Mouse (Mus musculus): ENCODE data around the gene Tbck. TPM values are rescaled to one million over a fixed set of nuclear protein-coding genes. Genes with fewer than 3 reads are reported as not detected.

Tbck gene
- total RNA-seq, 2 experiments from 2014 or later: 34.0 to 36.8 TPM

DNA sequence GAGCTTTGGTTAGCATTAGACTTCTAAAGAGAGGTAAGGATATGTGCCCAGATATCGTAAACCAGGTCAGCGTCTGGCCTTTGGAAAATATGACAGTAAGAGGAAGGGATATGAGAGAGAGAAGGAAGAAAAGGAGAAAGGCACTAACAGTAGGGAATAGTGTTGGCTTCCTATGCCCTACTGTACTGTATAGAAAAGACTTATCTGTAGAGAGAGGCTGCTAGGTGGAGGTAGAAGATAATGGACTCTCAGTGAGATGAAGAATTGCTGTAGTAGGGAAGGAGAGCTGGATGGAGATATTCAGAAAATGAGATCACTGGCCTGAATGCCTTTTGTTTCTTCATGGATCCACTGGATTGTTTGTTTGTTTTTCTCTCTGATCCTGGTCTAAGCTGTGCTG is 97.2 kb downstream of the Tbck start:
- no peak for TF ChIP-seq CTCF (conservative IDR thresholded peaks at IDR 0.05)
- H3K27ac ChIP-seq: no peak overlapping the region
- DNase-seq (ENCODE audit: low spot score in 2 of 2): no peak
- H3K4me3 ChIP-seq: no peak overlapping the region

DNA sequence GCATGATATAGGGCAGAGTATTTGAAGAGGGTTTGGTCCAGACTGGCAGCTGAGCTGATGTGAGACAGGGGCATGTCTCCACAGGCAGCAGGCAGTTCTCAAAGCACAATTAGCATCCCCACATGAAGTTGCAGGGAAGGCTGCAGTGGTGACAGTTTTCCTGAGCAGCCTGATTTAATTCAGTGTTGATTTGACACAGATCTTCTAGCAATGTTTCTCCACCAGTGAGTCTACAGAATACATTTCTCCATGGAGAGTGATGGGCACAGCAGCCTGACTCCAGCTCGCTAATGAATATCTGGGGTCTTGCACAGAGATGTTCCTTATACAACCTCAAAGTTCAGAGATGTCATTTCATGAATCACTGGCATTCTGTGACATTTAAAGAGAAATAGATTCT is 99.1 kb downstream of the Tbck start:
- H3K27ac ChIP-seq: no peak overlapping the region
- no peak for DNase-seq (ENCODE audit: low spot score in 2 of 2)
- no peak for TF ChIP-seq CTCF (conservative IDR thresholded peaks at IDR 0.05)
- H3K4me3 ChIP-seq: no peak overlapping the region

DNA sequence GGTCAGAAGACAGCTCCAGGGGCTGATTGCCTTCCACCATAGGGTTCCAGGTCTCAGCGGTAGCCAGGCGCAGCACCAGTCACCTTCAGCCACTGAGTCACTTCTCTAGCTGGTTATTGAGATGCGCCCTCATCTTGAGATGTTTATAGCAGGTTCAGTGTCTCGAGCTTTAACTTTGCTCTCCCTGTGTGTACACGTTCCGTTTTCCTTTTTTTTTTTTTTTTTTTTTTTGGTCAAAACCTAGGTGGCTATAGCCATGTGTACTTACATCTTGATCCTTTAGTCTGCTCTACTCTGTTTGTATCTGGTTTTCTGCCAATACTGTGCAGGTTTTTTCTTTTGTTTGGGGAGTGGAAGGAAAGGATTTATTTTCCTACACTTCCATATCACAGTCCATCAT is 100.8 kb downstream of the Tbck start:
- Histone ChIP-seq H3K27ac (no peak overlapping the region), H3K4me3 (no peak overlapping the region)
- DNase-seq (ENCODE audit: low spot score in 2 of 2): no peak
- TF ChIP-seq CTCF (conservative IDR thresholded peaks at IDR 0.05): no peak

DNA sequence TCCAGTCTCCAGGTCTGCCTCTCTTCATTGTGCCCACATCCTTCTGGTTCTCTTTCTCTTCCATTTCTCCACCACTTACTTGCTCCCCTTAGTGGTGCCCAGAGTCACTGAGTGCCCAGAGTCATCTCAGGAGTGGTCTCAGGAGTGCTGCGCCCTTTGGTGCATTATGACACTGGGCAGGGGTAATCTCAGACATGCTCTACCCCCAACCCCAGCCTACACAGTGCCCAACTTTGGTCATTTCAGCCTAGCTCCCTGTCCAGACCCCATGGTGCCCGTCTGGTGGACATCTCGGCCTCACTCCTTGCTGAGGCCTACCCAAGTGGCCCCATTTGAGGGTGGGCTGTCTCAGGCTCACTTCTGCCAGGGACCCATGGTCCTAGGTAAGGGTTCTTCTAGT is 102.7 kb downstream of the Tbck start:
- no peak for DNase-seq (ENCODE audit: low spot score in 2 of 2)
- no peak overlapping the region for H3K27ac ChIP-seq
- no peak for TF ChIP-seq CTCF (conservative IDR thresholded peaks at IDR 0.05)

DNA sequence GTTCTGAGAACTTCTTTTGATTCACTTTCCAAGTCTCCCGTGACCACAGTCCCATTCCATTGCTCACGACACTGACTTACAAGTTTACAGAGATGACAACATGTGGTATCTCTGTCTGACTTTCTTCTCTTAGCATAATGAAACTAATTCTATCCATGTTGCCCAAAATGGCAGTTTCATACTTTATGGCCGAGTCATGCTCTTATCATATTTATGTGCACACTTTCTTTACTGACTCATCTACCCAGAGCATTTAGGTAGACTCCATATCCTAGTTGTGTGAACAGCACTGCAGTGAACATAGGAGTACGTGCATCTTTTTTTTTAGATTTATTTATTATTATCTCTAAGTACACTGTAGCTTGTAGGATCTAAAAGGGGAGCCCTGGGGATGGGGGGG is 103.8 kb downstream of the Tbck start:
- no peak for TF ChIP-seq CTCF (conservative IDR thresholded peaks at IDR 0.05)
- no peak for DNase-seq (ENCODE audit: low spot score in 2 of 2)
- Histone ChIP-seq H3K27ac (no peak overlapping the region), H3K4me3 (no peak overlapping the region)

More for the DNA sequence above, 102.7 kb downstream of the Tbck start:
- no peak overlapping the region for H3K4me3 ChIP-seq

DNA sequence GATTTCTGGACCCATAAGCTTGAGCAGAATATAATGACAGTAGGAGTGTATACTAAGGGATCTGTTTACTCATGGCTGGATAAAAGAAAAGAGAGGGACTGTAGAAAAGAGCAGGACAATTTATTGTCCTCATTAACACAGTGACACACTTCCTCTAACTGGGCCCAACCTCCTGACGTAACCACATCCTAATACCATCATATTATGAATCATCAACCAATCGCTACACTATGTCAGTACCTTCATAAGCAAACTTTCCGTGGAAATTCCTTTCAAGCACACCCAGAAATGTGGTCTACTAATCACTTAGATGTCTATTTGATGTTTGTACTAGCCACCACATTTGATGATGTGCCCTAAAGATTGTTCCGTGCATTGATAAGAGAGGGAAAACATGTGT is 107.2 kb downstream of the Tbck start:
- no peak for TF ChIP-seq CTCF (conservative IDR thresholded peaks at IDR 0.05)
- Histone ChIP-seq H3K27ac (no peak overlapping the region), H3K4me3 (no peak overlapping the region)
- no peak for DNase-seq (ENCODE audit: low spot score in 2 of 2)

DNA sequence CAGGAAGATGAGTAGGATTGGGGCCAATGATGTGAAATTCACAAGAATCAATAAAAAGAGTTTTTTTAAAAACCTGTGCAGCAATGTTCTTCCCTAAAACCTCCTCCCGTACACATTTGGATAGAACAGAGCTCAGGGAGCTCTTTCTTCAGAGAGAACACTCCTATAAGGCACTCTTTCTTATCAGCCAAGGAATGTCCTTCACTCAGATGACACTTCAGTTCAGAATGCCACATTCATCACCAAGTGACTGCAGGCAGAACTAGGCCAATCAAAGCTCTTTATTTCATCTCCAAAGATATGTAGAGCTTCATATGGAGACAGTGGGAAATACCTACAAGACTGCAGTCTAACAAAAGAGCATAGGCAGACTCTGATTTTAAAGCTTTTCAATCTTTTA is 116.3 kb downstream of the Tbck start:
- H3K4me3 ChIP-seq: no peak overlapping the region
- no peak for DNase-seq (ENCODE audit: low spot score in 2 of 2)
- no peak for TF ChIP-seq CTCF (conservative IDR thresholded peaks at IDR 0.05)
- H3K27ac ChIP-seq: no peak overlapping the region

DNA sequence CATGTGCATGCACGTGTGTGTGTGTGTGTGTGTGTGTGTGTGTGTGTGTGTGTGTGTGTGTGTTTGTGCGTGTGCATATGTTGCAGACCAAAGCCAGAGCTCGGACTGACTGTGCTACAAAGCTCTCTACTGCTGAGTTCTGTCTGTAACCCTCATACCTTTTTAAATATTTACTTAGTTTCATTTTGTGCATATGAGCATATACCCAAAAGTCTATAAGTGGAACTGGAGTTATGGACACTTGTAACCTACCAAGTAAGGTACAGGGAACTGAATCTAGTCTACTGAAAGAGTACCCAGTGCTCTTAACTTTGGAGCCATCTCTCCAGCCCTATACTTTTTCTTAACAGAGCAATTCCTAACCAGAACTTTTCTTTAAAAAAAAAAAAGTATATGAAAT is 118.0 kb downstream of the Tbck start:
- TF ChIP-seq CTCF (conservative IDR thresholded peaks at IDR 0.05): no peak
- Histone ChIP-seq H3K4me3 (no peak overlapping the region), H3K27ac (no peak overlapping the region)
- no peak for DNase-seq (ENCODE audit: low spot score in 2 of 2)

DNA sequence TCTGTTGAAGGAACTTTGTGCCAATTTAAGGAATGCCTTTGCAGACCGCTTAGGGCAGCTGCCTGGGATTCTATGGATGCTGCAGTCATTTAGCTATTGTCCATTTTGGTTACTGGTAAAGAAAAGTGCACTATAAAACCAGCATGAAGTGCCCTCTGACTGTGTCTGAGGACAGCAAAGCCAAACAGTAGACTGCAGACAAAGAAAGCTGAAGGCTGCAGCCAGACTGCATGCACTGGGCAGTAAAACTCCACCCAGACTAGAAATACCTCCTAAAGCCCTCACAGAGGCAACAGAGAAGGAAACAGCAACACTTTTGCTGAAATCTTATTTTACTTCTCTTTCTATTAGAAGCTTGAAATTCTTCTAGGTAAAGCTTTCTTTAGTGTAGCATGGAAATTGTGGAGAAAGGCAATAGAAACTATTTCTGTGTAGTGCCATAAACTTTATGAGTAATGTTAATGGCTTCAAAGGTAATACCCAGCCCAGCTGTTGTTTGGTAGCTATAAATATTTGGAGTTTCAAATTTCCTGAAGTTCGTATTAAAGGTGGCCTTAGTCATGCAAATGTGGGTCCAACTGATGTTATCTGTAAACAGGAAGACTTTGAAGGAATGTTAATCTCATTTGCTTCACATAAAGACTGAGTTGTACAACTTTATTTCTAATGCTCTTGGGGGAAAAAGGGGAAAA is 124.1 kb downstream of the Tbck start:
- Histone ChIP-seq H3K4me3 (no peak overlapping the region), H3K27ac (no peak overlapping the region)
- no peak for DNase-seq (ENCODE audit: low spot score in 2 of 2)
- TF ChIP-seq CTCF (conservative IDR thresholded peaks at IDR 0.05): no peak

DNA sequence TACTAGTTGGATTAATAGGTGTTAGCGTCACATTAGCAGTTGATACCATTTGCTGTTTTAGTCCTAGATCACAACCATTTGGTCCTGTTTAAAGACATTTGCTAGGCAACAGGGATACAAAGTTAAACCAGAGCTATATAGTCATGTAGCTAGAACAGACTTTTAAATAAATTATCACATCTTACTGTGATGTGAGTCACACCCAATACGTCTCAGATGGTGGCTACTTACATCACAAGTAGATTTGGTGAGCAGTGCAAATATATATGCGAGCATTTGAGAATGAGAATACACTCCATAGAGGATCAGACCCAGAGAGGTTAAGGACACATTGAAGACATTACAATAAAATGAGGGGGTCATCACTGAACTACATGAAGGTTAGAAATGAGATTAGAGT is 125.0 kb downstream of the Tbck start:
- H3K27ac ChIP-seq: no peak overlapping the region
- no peak for DNase-seq (ENCODE audit: low spot score in 2 of 2)
- no peak overlapping the region for H3K4me3 ChIP-seq
- no peak for TF ChIP-seq CTCF (conservative IDR thresholded peaks at IDR 0.05)

DNA sequence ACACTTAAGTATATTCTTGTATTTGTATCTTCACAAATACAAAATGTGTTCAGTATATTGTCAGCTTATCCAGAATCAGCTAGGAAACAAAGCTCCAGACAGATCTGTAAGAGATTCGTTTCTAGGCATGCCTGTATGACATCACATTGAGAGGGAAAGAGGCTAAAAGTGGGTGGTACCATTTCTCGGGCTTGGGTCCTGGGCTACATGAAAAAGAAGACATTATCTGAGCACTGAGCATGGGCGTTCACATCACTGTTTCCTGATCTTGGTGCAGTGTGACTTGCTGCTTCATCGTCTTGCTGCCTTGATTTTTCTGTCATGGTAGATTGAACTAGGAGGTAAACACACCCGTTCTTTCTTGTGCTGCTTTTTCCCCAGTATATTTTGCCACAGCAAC is 127.8 kb downstream of the Tbck start:
- TF ChIP-seq CTCF (conservative IDR thresholded peaks at IDR 0.05): no peak

DNA sequence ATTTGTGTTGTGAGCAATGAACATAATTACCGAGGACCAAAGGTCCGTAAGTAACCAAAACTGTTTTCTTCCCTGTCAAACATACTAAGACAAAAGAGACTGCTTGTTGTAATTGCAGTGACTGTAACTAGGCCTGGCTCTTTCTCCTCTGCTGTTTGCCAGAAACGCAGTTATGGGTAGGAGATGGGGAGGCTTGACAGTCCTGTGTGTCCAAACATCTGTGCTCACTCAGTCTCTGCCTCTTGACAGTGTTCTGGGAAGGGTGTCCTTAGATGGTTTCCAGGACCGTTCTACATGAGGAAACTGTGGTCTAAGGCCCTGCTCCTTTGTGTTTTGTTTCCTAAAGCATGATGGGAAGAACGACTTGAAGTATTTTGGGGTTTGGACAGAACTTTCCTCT is 128.4 kb downstream of the Tbck start:
- H3K4me3 ChIP-seq: no peak overlapping the region
- H3K27ac ChIP-seq: no peak overlapping the region
- no peak for DNase-seq (ENCODE audit: low spot score in 2 of 2)
- no peak for TF ChIP-seq CTCF (conservative IDR thresholded peaks at IDR 0.05)

More for the DNA sequence above, 127.8 kb downstream of the Tbck start:
- DNase-seq (ENCODE audit: low spot score in 2 of 2): no peak
- no peak overlapping the region for H3K4me3 ChIP-seq
- no peak overlapping the region for H3K27ac ChIP-seq

DNA sequence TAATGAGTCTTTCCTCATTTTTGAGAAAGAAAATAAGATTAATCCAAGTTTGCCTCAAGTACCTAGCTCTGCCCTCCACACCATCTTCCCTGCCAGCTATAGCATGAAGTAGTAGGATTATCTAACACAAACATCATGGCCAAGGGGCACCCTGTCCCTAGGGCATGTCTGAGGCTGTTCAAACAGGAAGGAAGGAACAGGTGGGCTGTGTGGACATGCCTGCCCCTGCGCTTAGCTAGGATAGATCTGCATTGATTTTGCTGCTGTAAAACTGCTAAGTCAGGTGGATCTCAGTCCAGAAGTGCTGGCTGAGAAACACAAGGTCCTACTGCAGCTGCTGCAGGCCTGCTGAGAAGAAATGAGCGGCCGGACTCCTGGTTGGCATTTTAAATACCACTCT is 129.2 kb downstream of the Tbck start:
- H3K4me3 ChIP-seq: no peak overlapping the region
- no peak for TF ChIP-seq CTCF (conservative IDR thresholded peaks at IDR 0.05)
- H3K27ac ChIP-seq: no peak overlapping the region

DNA sequence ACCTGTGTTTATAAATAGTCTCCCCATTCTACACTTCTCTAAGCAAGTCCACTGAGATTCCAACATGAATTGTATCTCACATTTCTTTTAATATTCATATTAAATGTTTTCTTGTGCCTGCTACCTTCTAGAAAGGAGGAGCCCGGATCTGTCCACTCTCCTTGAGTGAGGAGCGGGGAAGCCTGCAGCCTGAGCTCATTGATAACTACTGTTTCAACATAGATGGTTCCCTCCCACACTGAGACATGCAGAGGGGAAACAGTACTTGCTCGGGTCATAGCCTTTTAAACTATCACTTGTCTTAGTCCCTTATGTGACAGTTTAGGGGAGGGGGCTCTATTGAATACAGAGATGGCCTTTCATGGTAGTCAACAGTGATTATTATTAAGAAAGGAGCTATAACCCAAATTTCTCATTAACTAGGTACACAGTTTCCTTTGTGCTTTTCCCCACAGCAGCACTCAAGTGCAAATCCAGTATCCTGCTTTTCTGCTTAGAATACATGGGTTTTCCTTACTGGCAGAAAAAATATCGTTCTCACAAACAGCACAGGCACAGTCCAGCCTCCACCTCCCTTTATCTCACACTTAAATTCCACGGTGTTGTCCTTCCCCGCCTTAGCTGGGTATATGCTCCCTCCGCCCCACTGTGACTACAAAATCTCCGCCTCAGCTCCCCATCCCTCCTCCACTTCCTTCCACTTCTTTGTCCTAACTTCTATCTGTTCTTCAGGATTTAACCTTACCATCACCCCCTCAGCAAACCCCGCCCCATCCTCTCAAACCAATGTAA is 130.0 kb downstream of the Tbck start:
- no peak for TF ChIP-seq CTCF (conservative IDR thresholded peaks at IDR 0.05)

More for the DNA sequence above, 129.2 kb downstream of the Tbck start:
- DNase-seq (ENCODE audit: low spot score in 2 of 2): no peak

More for the DNA sequence above, 130.0 kb downstream of the Tbck start:
- no peak for DNase-seq (ENCODE audit: low spot score in 2 of 2)
- Histone ChIP-seq H3K27ac (no peak overlapping the region), H3K4me3 (no peak overlapping the region)
